Mouse (Mus musculus): Measurements from ENCODE around the gene Mmp19. TPM values are rescaled to one million over a fixed set of nuclear protein-coding genes. Genes with fewer than 3 reads are reported as not detected.
A peak's percentile ranks its signal among the peaks of the same experiment; 100 is the strongest.
"Not testable (repeated sequence)": the region's sequence is repeated elsewhere in the genome, so short reads cannot be mapped to it uniquely, and the experiment has no call there.

The Mmp19 gene
- polyA plus RNA-seq, 1 experiment from 2014 or later, result 1.5 TPM

- Histone ChIP-seq H3K4me1 (ENCODE audit: insufficient read depth) (0 out of 2 replicates have a peak, but pooled peaks cover 2% of the 10 kb centered on the region), H3K4me3 (ENCODE audit: low read depth, low read length) (peak overlapping the region; percentile 85), H3K9me3 (ENCODE audit: low read depth, low read length) (no peaks in the 10 kb centered on the region), H3K4me2 (peak overlapping the region; percentile 68), H3K27ac (ENCODE audit: low read depth) (peak overlapping the region; percentile 50; the same call in 1 of the 2 replicates), H3K27me3 (ENCODE audit: insufficient read depth, low read length) (no peaks in the 10 kb centered on the region), H3K36me3 (ENCODE audit: insufficient read depth) (peaks cover 37% of the 10 kb centered on the region), H3K9ac (peak overlapping the region; percentile 85)
- TF ChIP-seq CTCF (IDR thresholded peaks at IDR 0.05; ENCODE audit: low read depth), result no peak
- 2% methylated on average over 13 of the region's 13 CpGs for whole genome bisulfite sequencing
- ATAC-seq (ENCODE audit: insufficient read depth), result peak; percentile 5; the same call in 1 of the 2 replicates
- DNase-seq, result peak; percentile 11
Observed at GRCm38 (mm10) chr10:128822135-128822534, 31.4 kb downstream of the Mmp19 start.

- Histone ChIP-seq H3K36me3 (ENCODE audit: insufficient read depth) (peaks cover 27% of the 10 kb centered on the region), H3K4me3 (ENCODE audit: low read depth, low read length) (peak overlapping the region; percentile 85), H3K9ac (peak overlapping the region; percentile 85; the same call in 1 of the 2 replicates), H3K4me2 (peak overlapping the region; percentile 68)
- H3K27me3 ChIP-seq (ENCODE audit: insufficient read depth, low read length); ATAC-seq (ENCODE audit: insufficient read depth); H3K9me3 ChIP-seq (ENCODE audit: low read depth, low read length); DNase-seq; H3K27ac ChIP-seq (ENCODE audit: low read depth); H3K4me1 ChIP-seq (ENCODE audit: insufficient read depth): not testable (repeated sequence)
- TF ChIP-seq CTCF (IDR thresholded peaks at IDR 0.05; ENCODE audit: low read depth), result peak; percentile 7; the same call in 1 of the 2 replicates
- 74% methylated on average over 4 of the region's 4 CpGs for WGBS
Observed at GRCm38 (mm10) chr10:128823087-128823486, 32.4 kb downstream of the Mmp19 start.

GRCm38 (mm10) chr10:128823821-128824220 lies 33.1 kb downstream of the Mmp19 start:
- Histone ChIP-seq H3K36me3 (ENCODE audit: insufficient read depth) (peaks cover 25% of the 10 kb centered on the region), H3K9me3 (ENCODE audit: low read depth, low read length) (no peaks in the 10 kb centered on the region), H3K9ac (no peak overlapping the region), H3K27me3 (ENCODE audit: insufficient read depth, low read length) (no peaks in the 10 kb centered on the region), H3K4me1 (ENCODE audit: insufficient read depth) (0 out of 2 replicates have a peak, but pooled peaks cover 2% of the 10 kb centered on the region), H3K4me3 (ENCODE audit: low read depth, low read length) (no peak overlapping the region), H3K4me2 (no peak overlapping the region), H3K27ac (ENCODE audit: low read depth) (no peak overlapping the region)
- TF ChIP-seq CTCF (IDR thresholded peaks at IDR 0.05; ENCODE audit: low read depth), result no peak
- no peak for ATAC-seq (ENCODE audit: insufficient read depth)
- 94% methylated on average over 9 of the region's 9 CpGs for WGBS
- no peak for DNase-seq

- H3K27ac ChIP-seq (ENCODE audit: low read depth), result no peak overlapping the region
- ATAC-seq (ENCODE audit: insufficient read depth), result no peak
- H3K9ac ChIP-seq, result no peak overlapping the region
- no peak for DNase-seq
- H3K4me3 ChIP-seq (ENCODE audit: low read depth, low read length), result no peak overlapping the region
- H3K9me3 ChIP-seq (ENCODE audit: low read depth, low read length), result no peaks in the 10 kb centered on the region
- H3K27me3 ChIP-seq (ENCODE audit: insufficient read depth, low read length), result no peaks in the 10 kb centered on the region
- no peak overlapping the region for H3K4me2 ChIP-seq
- H3K36me3 ChIP-seq (ENCODE audit: insufficient read depth), result peaks cover 70% of the 10 kb centered on the region
- no peak for TF ChIP-seq CTCF (IDR thresholded peaks at IDR 0.05; ENCODE audit: low read depth)
- H3K4me1 ChIP-seq (ENCODE audit: insufficient read depth), result no peaks in the 10 kb centered on the region
Observed at GRCm38 (mm10) chr10:128837400-128837799, 46.7 kb downstream of the Mmp19 start.

- Histone ChIP-seq H3K36me3 (ENCODE audit: insufficient read depth) (peaks cover 72% of the 10 kb centered on the region), H3K9me3 (ENCODE audit: low read depth, low read length) (no peaks in the 10 kb centered on the region), H3K27me3 (ENCODE audit: insufficient read depth, low read length) (no peaks in the 10 kb centered on the region), H3K4me2 (no peak overlapping the region), H3K27ac (ENCODE audit: low read depth) (no peak overlapping the region), H3K9ac (no peak overlapping the region), H3K4me1 (ENCODE audit: insufficient read depth) (no peaks in the 10 kb centered on the region), H3K4me3 (ENCODE audit: low read depth, low read length) (no peak overlapping the region)
- no peak for ATAC-seq (ENCODE audit: insufficient read depth)
- DNase-seq, result no peak
- no peak for TF ChIP-seq CTCF (IDR thresholded peaks at IDR 0.05; ENCODE audit: low read depth)
Observed at GRCm38 (mm10) chr10:128839434-128839833, 48.7 kb downstream of the Mmp19 start.

GRCm38 (mm10) chr10:128840612-128841011 lies 49.9 kb downstream of the Mmp19 start:
- no peak overlapping the region for H3K27ac ChIP-seq (ENCODE audit: low read depth)
- no peak for ATAC-seq (ENCODE audit: insufficient read depth)
- no peaks in the 10 kb centered on the region for H3K27me3 ChIP-seq (ENCODE audit: insufficient read depth, low read length)
- H3K9me3 ChIP-seq (ENCODE audit: low read depth, low read length), result no peaks in the 10 kb centered on the region
- no peak for TF ChIP-seq CTCF (IDR thresholded peaks at IDR 0.05; ENCODE audit: low read depth)
- DNase-seq, result no peak
- peaks cover 71% of the 10 kb centered on the region for H3K36me3 ChIP-seq (ENCODE audit: insufficient read depth)
- H3K4me3 ChIP-seq (ENCODE audit: low read depth, low read length), result no peak overlapping the region
- no peak overlapping the region for H3K4me2 ChIP-seq
- no peak overlapping the region for H3K9ac ChIP-seq
- no peaks in the 10 kb centered on the region for H3K4me1 ChIP-seq (ENCODE audit: insufficient read depth)

GRCm38 (mm10) chr10:128843260-128843659 lies 52.5 kb downstream of the Mmp19 start:
- no peak for TF ChIP-seq CTCF (IDR thresholded peaks at IDR 0.05; ENCODE audit: low read depth)
- Histone ChIP-seq H3K27ac (ENCODE audit: low read depth) (no peak overlapping the region), H3K4me3 (ENCODE audit: low read depth, low read length) (no peak overlapping the region), H3K4me2 (no peak overlapping the region), H3K36me3 (ENCODE audit: insufficient read depth) (peaks cover 78% of the 10 kb centered on the region), H3K27me3 (ENCODE audit: insufficient read depth, low read length) (no peaks in the 10 kb centered on the region), H3K9me3 (ENCODE audit: low read depth, low read length) (no peaks in the 10 kb centered on the region), H3K9ac (no peak overlapping the region), H3K4me1 (ENCODE audit: insufficient read depth) (no peaks in the 10 kb centered on the region)
- ATAC-seq (ENCODE audit: insufficient read depth), result no peak
- 90% methylated on average over 5 of the region's 5 CpGs for WGBS
- DNase-seq, result no peak

GRCm38 (mm10) chr10:128845516-128845915 lies 54.8 kb downstream of the Mmp19 start:
- Histone ChIP-seq H3K9me3 (ENCODE audit: low read depth, low read length) (no peaks in the 10 kb centered on the region), H3K27me3 (ENCODE audit: insufficient read depth, low read length) (no peaks in the 10 kb centered on the region), H3K9ac (no peak overlapping the region), H3K27ac (ENCODE audit: low read depth) (no peak overlapping the region), H3K36me3 (ENCODE audit: insufficient read depth) (peaks cover 81% of the 10 kb centered on the region), H3K4me2 (no peak overlapping the region), H3K4me1 (ENCODE audit: insufficient read depth) (no peaks in the 10 kb centered on the region), H3K4me3 (ENCODE audit: low read depth, low read length) (no peak overlapping the region)
- TF ChIP-seq CTCF (IDR thresholded peaks at IDR 0.05; ENCODE audit: low read depth), result peak; percentile 60
- DNase-seq (peak; percentile 76), ATAC-seq (ENCODE audit: insufficient read depth) (no peak)
- WGBS, result 75% methylated on average over 2 of the region's 2 CpGs

Data from lung, embryonic 14.5 days (tissue).